Mouse (Mus musculus): ENCODE data around the gene Fcna.

The Fcna gene

GRCm38 (mm10) chr2:25627811-25628210 is at the start of gene Fcna:
Gene Fcna (minus strand): TSS chr2:25628030.
- no peak for DNase-seq

- DNase-seq, result no peak
Observed at GRCm38 (mm10) chr2:25676486-25676885, 48.7 kb upstream of the Fcna start, which contains the start of gene Lcn6. Gene Lcn6 (plus strand): TSS chr2:25676786.

- no peak for DNase-seq
Observed at GRCm38 (mm10) chr2:25666516-25666915, 38.7 kb upstream of the Fcna start.

DNA sequence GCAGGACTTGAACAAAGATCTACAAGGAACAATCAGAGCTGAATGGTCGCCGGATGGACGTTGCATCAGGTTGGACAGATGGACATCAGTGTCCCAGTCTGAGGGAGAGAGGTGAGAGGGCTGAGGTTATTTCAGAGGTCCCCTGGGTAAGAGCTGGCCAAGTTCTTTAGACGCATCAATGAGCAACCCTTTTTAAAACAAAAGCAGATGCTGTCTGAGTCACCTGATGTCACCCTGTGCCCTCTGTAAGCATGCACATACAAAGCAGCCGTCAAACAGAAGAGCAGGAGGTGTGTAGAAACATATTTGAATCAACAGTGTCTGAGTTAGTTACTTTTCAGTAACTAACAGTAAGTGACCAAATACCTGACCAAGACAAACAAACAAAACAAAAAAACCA is 36.3 kb upstream of the Fcna start:
- DNase-seq, result no peak

DNA sequence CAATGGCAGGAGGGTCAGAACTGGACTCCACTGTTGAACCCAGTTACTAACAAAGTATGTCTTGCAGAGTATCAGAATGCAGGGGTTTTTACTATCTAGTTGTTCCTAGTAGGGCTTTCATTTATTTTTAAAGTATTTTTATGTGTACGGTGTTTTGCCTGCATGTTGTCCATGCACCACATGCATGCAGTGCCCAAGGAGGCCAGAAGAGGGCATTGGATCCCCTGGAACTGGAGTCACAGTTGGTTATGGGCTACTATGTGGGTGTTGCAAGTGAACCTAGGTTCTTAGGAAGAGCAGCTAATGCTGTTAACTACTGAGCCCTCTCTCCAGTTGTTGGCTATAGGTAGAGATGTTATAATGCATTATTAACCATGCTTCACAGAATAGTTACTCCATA is 35.7 kb upstream of the Fcna start:
- peak; percentile 68 to 76 for DNase-seq

DNA sequence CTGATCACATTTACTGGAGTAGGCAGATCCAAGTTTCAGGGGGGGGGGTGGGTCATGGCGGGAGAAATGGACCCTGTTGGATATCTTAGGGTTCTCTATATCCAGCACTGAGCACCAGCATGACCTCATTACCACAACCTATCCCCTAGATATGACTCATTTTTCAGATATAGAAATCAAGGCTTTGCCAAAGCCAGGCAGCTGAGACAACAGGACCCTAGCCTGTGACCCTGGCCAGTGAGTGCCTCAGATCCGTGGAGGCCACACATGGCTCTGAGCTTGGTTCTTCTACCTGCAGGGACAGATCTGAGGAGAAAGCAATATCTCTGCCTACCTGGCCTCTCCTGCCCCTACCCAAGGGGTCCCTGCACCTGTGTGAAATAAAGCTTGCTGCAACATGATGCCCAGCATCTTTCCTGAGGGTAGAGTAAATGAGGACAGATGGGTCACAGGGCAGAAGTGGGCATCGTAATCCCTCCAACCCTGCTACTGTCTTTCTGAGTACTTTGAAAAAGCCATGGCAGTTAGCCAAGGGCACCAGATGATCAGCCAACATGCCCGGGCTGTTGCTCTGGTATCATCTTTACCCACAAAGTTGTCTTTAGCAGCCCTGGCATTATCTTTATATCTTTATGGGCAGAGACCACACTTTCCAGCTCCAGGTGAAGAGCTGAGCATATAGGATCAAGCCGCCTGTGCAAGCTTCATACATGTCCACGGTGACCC is 33.6 kb upstream of the Fcna start:
- no peak for DNase-seq

- no peak for DNase-seq
Observed at GRCm38 (mm10) chr2:25660279-25660678, 32.4 kb upstream of the Fcna start.

GRCm38 (mm10) chr2:25657652-25658051 is 29.8 kb upstream of the Fcna start, which contains the start of gene Lcn5:
Gene Lcn5 (plus strand): TSS chr2:25657952.
- no peak for DNase-seq

- DNase-seq, result no peak
Observed at GRCm38 (mm10) chr2:25657246-25657645, 29.4 kb upstream of the Fcna start.

GRCm38 (mm10) chr2:25656691-25657090 is 28.9 kb upstream of the Fcna start:
- DNase-seq, result no peak

GRCm38 (mm10) chr2:25654502-25654901 is 26.7 kb upstream of the Fcna start:
- DNase-seq, result no peak

- no peak for DNase-seq
Observed at GRCm38 (mm10) chr2:25652902-25653301, 25.1 kb upstream of the Fcna start, which contains the start of gene Lcn8. Gene Lcn8 (plus strand): TSS chr2:25653120.

DNA sequence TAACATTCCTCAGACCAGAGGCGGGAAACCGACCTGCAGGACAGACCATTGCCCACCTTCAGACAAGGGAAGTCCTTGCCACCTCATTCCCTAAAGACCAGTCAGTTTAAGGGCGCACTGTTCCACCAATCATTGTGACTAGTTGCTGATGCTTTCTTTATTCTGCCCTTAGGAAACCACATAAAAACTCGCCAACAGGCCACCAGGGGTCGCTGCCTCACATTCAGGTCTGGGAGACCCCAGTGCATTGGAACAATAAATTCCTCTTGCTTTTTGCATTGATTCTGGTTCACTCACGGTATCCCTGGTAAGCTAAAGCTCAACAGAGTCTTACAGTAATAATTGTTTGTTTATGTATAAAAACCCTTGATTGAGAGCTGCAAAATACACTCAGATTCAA is 12.1 kb upstream of the Fcna start:
- peak; percentile 47 to 64 for DNase-seq

- no peak for DNase-seq
Observed at GRCm38 (mm10) chr2:25634046-25634445, 6.2 kb upstream of the Fcna start.

DNA sequence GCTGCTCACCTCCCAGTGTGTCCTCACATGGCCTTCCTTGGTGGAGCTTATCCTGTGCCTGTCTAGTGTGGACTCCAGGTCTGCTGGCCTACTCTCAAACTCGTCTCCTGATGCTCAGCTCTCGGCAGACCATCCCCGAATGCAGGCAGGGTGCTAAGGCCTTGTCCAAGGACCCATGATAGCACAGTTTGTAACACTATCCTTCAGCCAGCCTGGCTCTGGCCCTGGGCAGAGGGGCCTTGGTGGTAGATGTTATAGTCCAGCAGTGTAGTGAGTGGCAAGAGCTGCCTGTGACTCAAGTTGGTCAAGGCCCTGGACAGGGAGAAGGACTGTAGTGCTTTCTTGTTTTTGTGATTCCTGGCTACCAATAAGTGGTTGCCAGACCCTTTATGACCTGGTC is 5.8 kb upstream of the Fcna start:
- DNase-seq, result no peak

GRCm38 (mm10) chr2:25628738-25629137 is 908 bp upstream of the Fcna start:
- no peak for DNase-seq

DNA sequence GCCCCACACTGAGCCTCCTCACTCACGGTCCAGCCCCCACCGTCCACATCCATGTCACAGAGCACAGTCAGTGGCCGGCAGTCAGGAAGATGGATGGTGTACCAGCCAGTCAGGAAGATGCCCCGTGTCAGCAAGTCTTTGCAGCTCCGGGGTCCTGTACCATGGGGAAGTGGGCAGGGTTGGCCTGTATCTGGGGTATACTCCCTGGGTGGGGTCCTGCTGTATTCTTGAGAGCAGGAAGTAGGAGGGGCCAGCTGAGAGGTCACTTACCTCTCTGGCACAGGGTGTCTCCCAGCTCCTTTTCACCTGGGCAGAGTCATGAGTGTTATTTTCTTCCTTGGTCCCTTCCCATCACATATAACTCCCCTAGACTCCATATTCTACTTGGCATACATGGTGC is 1.8 kb downstream of the Fcna start:
- no peak for DNase-seq

DNA sequence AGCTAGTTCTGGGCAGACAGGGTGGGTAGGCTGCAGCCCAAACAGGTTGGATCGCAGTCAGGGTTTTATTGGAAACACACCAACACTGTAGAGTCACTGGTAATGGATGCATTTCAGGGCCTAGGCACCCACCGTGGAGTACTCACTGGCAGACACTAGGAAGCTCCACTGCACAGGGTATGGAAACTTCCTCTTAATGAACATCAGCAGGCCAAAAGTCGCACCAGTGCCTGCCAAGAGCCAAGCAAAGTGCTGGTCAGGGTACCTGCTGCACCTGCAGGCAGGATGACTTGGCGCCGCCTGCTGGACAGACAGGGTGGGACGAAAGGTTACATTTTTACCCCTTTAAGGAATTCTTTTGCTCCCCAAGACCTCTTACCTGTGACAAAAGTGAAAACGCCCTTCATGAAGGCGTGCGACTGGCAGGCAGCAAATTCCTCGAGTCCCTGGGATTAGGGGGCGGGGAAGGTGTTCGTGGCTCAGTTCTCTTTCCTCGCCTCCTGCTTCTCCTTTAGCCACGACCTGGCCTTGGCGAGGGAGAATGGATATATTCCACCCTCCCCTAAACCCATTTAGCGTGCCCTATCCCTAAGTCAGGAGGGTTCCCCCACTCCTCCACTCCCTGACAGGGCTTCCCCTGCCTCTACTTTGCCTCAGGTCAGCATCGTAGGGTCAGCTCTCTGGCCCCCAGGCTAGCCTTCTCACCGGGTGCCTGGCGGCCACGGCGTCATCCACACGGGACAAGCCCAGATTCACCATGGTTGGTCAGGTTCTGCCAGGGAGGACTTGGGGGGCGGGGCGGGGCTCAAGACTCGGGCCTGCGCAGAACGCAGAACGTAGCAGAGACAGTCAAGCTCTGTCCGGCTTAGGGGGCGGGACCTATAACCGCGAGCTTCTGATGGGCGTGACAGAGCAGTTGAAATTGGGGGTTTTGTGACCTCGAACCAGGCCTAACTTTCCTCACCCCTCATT is 6.3 kb downstream of the Fcna start, which contains the start of gene Tmem141:
Gene Tmem141, minus strand, starts transcription at position 777 of the 972 bp plus-strand sequence.
- DNase-seq, result peak; percentile 60 to 64

GRCm38 (mm10) chr2:25620852-25621228 is 7.0 kb downstream of the Fcna start:
- DNase-seq, result no peak

DNA sequence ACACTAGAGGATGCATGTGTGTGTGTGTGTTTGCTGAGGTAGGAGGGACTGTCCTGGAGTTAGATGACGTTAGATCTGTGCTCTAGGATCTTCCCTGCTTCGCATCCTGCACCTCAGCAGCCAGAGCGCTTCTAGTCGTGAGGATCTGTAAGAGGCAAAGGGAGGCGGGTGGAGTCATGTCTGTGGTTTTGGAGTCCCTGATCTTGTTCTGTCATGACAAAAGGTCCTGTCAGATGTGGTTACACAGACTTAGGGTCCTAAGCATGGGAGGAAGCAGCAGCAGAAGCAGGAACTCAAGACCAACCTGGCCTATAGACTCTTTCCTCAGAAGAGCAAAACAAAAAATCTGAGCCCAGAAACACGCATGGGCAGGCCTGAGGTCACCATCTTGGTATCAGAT is 7.4 kb downstream of the Fcna start:
- DNase-seq, result peak in 1 of 2 experiments; percentile 22

DNA sequence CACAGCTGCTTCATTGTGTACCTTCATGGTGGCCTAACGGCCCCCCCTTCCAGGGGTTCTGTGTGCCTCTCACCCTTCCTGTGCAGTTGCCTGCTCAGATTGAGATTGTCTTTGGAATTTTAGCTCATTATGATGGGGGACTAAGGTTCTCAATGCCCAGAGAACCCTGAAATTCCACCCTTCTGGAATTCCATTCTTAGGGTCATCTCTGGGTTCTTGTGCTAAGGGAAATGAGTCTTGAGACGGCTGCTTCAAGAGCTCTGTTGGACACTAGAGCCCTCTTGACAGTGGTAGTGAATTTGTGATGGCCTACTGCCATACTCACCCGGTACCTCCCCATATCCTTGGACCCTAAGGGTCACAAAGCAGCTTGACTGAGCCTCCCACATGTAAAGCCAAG is 10.3 kb downstream of the Fcna start, which contains the start of gene Ccdc183:
Gene Ccdc183, minus strand, starts transcription at position 101 of the 400 bp plus-strand sequence.
- no peak for DNase-seq

DNA sequence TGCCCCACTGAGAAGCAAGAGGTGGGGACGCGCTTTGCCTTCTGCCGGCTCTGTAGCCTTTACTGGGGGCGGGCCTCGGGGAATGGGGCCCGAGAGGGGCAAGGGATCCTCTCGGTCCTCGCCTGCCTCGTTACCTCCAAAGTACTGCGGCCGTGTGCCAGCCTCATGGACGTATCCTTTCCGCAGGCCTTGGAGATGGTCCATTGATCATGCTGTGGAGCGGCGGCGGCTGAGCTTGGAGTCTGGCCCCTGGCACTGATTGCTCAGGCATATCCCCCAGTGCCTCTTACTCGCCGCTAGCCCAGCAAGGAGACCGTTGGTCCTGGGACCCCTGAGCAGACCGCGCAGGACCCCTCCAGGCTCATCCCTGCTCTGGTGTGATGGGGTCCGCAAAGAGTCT is 11.4 kb downstream of the Fcna start:
- no peak for DNase-seq

GRCm38 (mm10) chr2:25608671-25609070 is 19.2 kb downstream of the Fcna start:
- DNase-seq, result no peak

All from thymus, postnatal 36 days (tissue).